Mouse (Mus musculus) gastrocnemius, postnatal 36 days (tissue): Measurements from ENCODE around the gene Sgk2. TPM values are rescaled to one million over a fixed set of nuclear protein-coding genes. Genes with fewer than 3 reads are reported as not detected.

Experiments
- DNase-seq, 2 experiments: peaks; one replicate each; pipeline ENCODE4 v3.0.0; 2022
- intact Hi-C: fragments of 180-260 bp; cut with DNase I; formaldehyde crosslinking; loops from one replicate; pipeline ENCODE4 v1.15.1; 2025
- long read RNA-seq, 2 experiments: library from polyadenylated mRNA; stranded (forward); transcript quantifications; one replicate each; pipeline ENCODE4 v2.0.0; 2021
- total RNA-seq, 2 experiments: library from RNA; stranded (reverse); gene quantifications; 2 replicates each; pipeline ENCODE4 v1.2.3; 2021

Sgk2 gene
- total RNA-seq = not detected
- long read RNA-seq, experiment 1 = 0 reads
- long read RNA-seq, experiment 2 = 0 reads

DNA sequence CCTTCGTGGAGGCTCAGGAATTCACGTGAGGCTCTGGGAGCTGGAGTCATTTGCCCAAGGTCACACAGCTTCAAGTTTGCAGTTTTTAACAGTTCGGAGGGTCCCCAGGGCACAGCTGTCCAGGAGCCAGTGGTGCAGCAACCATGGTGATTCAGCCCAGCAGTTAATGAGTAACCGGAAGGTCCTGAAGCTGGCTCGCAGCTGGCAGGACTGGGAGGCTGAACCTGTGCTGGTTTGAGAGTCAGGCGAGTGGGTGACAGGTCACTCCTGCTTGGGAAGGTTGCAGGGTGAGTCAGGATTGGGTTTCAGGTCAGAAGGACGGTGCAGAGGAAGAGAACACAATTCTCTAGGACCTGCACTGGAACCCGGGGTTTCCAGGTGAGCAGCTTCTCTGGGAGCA is at the start of gene Sgk2:
Gene Sgk2, plus strand, starts transcription at position 113 of the 400 bp plus-strand sequence.
- DNase-seq = no peak
- intact Hi-C loops = no loop called here

DNA sequence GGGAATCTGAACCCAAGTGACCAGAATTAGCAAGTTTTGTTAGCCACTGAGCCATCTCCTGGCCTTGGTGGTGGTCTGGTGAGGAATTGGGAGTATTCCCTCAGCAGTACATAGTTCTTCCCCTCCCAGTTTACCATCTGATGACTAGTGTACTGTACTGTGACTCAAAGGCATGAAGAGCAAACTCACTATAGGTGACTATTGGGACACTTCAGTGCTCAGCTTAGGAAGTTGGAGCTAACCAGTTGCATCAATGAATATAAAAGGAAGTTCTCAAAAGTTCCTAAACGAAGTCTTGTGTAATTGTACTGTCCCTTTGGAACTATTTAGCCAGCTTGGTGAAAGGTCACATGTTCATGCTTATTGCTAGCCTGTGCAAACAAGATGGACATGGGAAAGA is 47.6 kb upstream of the Sgk2 start:
- DNase-seq = no peak
- intact Hi-C loops = no loop called here

GRCm38 (mm10) chr2:162943148-162943846 is 43.8 kb upstream of the Sgk2 start, which contains the start of gene L3mbtl1:
TSS of gene L3mbtl1 (plus strand) at chr2:162943472.
- no peak for DNase-seq
- intact Hi-C loops = no loop called here

DNA sequence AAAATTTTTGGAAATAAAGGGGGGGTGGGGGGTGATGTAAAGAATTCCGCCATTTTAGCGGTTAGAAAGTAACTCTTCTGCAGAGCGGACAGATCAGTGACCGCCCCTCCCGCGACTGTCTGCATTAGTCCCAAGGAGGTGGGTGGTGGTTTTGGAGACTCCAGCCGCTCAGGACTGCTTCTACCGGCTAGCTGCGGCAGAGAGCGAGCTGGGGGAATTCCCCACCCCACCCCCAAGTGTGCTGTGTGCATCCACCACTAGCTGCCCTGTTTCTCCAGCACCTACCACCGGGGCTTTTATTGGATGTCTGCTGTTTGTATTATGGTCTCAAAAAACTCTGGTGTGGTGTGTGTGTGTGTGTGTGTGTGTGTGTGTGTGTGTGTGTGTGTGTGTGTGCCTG is 43.2 kb upstream of the Sgk2 start:
- DNase-seq = no peak
- intact Hi-C loops = no loop called here

DNA sequence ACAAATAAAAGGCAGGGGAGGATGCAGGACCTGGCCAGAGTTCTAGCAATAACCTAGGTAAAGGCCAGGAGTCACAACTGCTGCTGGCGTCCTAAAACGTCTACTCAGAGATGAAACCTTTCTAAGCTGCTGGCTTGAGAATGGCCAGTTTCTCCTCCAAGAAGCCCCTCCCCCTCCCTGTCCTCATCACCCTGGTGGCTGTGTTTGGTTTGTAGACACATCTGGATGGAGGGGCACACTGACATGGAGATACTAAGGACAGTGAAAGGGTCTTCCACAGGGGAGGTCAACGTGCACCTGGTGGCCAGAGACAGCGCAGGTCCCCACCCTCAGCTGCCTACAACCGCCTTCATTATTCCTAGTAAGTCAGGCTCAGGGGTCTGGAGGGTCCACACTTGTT is 40.2 kb upstream of the Sgk2 start:
- DNase-seq = no peak
- intact Hi-C loops = no loop called here

DNA sequence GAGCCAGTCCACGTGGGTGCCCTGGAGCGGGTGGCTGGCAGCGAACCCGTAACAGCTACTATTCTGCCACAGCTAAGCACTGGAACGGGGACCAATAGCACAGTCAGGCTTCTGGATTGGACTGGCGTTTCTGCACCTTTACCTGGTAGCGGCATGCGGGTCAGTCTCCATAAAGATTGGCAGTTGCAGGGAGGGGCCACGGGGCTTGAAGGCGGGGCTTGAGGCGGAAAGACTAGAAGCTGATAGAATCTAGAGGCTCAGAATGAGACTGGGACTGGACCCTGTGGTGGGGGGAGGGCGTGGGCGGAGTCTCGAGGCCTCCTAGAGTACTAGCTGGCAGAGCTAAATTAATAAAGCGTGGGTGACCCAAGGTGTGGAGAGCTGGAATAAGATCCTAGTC is 39.4 kb upstream of the Sgk2 start:
- intact Hi-C loops = no loop called here
- no peak for DNase-seq

DNA sequence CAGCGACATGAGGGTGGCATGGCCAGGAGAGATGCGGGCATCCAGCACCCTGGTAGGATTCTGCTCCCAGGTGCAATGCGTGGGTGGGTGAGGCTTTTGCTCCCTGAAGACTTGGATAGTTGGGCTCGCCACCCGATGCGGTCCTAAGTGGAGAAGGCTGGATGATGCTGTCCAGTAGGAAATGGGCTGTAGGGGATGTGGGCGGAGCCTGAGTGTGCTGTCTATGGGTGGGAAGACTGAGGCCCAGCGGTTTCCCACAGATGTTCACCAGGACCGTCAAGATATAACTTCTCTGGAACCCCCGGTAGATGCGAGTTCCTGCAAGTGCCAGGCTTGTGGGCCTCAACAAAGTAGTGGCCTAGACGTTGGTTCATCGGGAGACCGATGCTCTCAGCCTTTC is 38.9 kb upstream of the Sgk2 start:
- DNase-seq = no peak
- intact Hi-C loops = no loop called here

DNA sequence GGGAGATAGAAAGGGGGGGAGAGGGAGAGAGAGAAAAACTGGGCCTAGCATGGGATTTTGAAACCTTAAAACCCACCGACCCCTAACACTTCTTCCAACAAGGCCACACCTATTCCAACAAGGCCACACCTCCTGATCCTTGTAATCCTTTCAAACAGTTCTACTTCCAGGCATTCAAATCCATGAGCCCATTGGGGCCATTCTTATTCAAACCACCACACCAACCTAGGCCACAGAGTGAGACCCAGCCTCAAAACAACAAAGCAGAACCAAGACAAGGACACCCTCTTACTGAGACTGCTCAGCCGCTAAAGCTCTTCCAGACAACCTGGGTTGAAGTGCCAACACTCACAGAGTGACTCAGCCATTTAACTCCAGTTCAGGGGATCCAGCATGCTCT is 36.4 kb upstream of the Sgk2 start:
- intact Hi-C loops = no loop called here
- DNase-seq = no peak

- intact Hi-C loops = no loop called here
- no peak for DNase-seq
Measured at GRCm38 (mm10) chr2:162956843-162957242, 30.3 kb upstream of the Sgk2 start.

DNA sequence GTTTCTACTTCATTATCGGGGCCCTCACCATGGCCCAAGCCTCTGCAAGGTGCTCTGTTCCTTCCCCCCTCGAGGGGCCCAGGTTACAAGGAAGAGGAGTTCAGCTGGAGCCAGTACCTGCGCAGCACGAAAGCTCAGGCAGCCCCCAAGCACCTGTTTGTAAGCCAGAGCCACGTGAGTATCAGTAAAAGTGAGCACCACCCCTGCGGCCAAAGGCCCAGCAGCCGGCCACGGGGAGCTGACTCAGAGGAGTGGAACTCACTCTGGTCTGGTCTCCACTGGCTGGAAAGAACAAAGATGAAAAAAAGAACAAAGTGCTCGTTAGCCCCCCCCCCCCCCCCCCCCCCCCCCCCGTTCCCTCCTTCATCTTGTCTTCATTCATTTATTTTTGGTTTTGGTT is 25.8 kb upstream of the Sgk2 start:
- intact Hi-C loops = no loop called here
- DNase-seq = no peak

DNA sequence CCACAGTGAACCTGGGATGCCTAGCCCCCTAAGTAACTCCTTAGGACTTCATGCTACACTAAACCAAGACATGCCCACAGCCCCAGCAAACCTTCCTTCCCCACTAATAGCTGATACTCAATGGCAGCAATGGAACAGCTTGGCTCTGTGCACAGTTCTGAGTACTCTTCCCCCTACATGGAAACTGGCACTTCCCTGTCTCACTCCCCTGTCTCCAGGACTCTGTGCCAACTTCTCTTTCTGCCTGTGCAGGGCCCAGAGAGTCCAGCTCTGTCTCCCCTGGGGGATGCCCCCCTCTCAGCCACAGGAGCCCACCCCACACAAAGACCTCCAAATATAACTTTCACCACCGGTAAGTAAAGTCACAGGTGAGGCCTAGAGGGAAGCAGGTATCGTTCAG is 20.4 kb upstream of the Sgk2 start:
- intact Hi-C loops = no loop called here

DNA sequence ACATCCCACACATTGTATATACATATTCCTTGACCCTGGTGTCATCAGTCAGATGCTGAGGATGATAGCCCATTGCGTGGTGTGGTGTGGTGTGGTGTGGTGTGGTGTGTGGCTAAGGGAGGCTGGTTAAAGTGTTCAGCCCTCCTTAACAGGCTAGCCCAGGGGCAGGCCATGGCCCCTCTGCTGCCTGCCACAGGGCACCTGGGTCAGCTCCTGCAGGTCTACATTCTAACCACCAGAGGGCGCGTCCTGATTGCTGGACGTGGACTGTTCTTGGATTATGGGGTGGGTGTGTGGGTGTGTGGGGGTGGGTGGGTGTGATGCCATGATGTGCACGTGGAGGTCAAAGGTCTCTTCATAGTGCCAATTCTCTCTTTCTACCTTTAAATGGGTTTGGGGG is 18.8 kb upstream of the Sgk2 start:
- intact Hi-C loops = no loop called here
- DNase-seq = no peak

More for the DNA sequence above, 20.4 kb upstream of the Sgk2 start:
- no peak for DNase-seq

DNA sequence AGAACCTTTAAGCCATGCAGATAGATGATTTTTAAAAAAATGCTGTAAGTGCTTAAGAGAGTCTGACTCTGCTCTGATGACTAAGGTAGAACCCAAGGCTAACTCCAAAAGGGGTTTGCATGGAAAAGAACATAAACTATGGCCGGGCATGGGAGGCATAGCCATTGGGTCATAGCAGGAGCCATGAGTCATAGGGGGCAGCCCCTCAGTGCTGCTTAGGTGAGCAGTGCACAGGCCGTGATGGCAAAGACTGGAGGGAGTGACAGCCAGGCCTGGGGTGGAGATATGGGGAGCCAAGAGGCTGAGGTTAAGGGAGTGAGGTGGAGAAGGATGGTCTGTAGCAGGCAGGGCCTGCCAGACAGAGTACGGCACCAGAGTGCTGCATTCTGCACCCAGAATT is 18.0 kb upstream of the Sgk2 start:
- intact Hi-C loops = no loop called here
- no peak for DNase-seq

- intact Hi-C loops = no loop called here
Measured at GRCm38 (mm10) chr2:162970896-162971295, 16.2 kb upstream of the Sgk2 start.

DNA sequence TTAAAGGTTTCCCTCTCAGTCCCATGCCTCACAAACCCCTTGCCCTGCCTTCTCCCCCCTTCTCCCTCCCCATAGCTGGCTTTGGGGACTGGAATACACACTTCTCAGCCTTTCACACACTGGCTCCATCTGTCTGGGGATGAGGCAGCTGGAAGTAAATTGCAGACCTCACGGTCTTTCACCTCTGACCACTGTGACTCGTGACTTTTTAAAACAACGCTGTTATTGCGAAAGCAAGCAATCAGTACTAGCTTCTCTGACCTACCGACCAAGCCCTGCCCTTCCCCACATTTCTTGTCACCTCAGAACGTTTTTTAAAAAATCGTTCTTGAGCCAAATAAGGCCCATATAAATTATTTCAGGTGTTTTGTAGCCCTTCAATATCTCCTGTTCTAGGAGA is 14.4 kb upstream of the Sgk2 start:
- DNase-seq = no peak
- intact Hi-C loops = no loop called here

More at GRCm38 (mm10) chr2:162970896-162971295, 16.2 kb upstream of the Sgk2 start:
- DNase-seq = no peak

DNA sequence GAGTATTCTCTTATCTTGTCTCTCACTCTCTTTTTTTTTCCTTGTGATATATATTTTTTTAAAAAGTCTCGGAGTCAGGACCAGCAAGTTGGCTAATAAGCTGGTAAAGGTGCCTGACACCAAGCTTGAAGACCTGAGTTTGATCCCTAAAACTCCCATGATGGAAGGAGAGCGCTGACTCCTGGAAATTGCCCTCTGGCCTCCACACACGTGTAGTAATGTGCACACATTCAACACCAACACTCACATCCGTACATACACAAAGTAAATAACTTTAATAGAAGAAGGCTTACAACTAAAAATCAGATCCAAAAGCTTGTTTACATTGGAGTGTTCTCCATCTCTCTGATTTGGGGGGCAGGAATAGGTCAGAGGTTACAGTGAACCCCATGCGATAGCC is 13.9 kb upstream of the Sgk2 start:
- intact Hi-C loops = no loop called here
- DNase-seq = no peak

- intact Hi-C loops = no loop called here
- DNase-seq = no peak
Measured at GRCm38 (mm10) chr2:162973637-162974036, 13.5 kb upstream of the Sgk2 start.

DNA sequence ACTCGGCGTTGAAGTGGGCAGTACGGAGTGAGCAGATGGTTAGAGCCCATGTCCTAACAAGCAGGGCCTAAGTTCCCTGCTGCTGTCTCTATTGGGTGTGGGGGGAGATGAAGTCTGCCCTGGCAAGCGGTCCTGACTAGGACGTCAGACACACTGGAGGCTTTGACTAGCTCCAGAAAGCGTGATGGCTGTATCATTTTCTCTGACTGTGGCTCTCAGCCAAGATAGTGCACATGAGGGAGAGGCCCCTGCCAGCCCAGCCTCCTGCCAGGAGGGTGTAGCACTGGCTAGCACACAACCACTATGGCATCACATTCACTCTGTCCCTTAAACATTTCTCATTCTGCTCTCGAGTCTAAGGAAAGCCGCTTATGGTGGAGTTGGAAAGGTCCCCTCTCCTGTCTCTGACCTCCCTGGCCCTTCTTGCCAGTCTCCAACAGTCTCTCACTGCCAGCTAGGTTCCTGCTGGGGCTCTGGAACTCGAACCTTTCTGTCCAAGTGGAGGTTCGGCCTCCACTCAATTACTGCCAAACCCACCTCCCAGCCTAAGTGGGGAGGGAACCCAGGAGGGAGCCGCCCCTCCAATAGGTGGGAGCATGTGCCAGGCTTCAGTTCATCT is 11.9 kb upstream of the Sgk2 start:
- DNase-seq = no peak
- intact Hi-C loops = no loop called here

DNA sequence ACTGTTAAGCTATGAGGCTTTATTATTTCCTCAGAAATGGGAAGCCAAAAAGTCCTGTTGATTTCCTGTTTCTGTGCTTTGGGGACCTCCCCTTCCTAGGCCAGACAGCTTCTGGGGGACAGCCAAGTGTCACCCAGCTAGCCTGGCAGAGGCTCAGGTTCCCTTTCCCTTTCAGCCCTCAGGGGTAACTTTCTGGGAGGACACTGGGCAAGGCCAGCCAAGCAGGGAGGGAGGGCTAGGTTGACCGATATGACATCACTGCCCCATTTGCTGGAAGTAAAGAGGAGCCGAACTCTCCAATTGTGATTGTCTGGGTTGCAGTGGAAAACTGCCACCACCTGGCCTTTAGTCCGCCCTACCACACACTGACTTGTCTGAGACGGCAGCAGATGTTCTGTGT is 11.1 kb upstream of the Sgk2 start:
- intact Hi-C loops = no loop called here
- DNase-seq = no peak

- intact Hi-C loops = no loop called here
- no peak for DNase-seq
Measured at GRCm38 (mm10) chr2:162984381-162984780, 2.7 kb upstream of the Sgk2 start.

DNA sequence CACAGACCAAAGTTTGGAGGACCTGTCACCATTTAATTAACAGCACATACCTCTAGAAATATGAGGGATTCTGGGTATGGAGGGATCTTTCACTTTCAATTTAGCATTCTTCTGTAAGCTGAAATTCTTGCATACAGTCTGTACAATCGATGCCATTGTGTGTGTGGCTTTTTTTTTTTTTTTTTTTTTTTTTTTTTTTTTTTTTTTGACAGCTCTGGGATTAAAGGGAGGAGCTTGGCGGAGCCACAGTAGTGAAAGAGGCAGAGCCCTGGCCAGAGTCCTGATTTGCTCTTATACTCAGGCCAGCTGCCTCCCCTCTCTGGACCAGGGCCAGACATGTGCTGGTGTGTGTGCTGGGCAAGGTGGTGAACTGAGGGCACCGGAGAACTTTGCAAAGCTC is 1.2 kb upstream of the Sgk2 start:
- intact Hi-C loops = no loop called here
- no peak for DNase-seq

GRCm38 (mm10) chr2:162986764-162987163 is 366 bp upstream of the Sgk2 start:
- no peak for DNase-seq
- intact Hi-C loops = no loop called here
